Comparison of ENCODE assay signal across 10 mouse cellular contexts in the genomic region with DNA sequence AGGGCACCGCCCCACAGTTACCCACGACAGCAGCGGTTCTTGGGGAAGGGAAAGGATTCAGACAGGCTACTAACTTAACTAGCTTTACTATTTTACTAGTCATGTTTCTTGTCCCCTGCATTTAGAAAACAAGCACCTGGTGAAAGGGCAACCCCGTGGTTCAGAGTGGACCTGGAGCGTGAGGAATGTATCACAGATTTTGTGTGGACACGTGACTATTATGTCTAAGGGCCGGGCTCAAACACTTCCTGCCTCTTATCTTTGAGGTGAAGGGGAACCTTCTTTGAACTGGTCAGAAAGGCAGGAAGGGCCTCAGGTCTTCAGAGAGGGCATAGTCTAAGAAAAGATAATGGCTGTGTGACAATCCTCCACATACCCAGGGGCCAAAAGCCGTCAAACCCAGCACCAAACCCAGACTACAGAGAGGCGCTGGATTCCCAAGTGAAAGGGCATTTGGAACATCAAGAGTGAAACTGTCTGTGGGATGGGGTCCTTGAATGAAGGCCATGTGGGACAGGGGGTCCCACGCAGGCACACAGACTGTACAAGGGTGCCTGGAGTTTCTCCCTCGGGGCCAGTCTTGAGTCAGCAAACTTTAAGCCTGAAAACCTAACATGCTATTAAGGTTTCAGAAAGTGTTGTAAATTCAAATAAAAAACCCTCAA. TPM values are rescaled to one million over a fixed set of nuclear protein-coding genes. Genes with fewer than 3 reads are reported as not detected.
DNase-seq lines count a peak whose midpoint lies in the region; ATAC-seq lines count a peak whose summit lies in the region.
"Had no signal": no experiment of that assay in that cellular context is flagged by ENCODE, and none has a peak within 500 bp of the region (broad histone marks: within the 10 kb centered on the region; RNA-seq: fewer than 3 reads in every experiment).

No protein-coding gene starts in this region.

- H3K27me3 ChIP-seq in neural tube, embryonic 11.5 days (ENCODE audit: control insufficient read depth, insufficient read depth, low read length): no peaks in the 10 kb centered on the region
- H3K27me3 ChIP-seq in limb, embryonic 13.5 days: no peaks in the 10 kb centered on the region

- no peak for ATAC-seq in neural tube, embryonic 11.5 days (ENCODE audit: insufficient read depth, low FRiP score, low TSS enrichment)
- no peak for ATAC-seq in limb, embryonic 13.5 days (ENCODE audit: low FRiP score, low read depth)

- intact Hi-C loops in heart, postnatal 25 days (cut with DNase I): no loop called here

- H3K4me1 ChIP-seq in neural tube, embryonic 11.5 days (ENCODE audit: control insufficient read depth, insufficient read depth, low read length): peaks cover 48% of the 10 kb centered on the region
- H3K4me1 ChIP-seq in limb, embryonic 13.5 days: peaks cover 83% of the 10 kb centered on the region

- H3K4me2 ChIP-seq in neural tube, embryonic 11.5 days (ENCODE audit: low read depth): peak overlapping the region; percentile 76
- peak overlapping the region; percentile 92 for H3K4me2 ChIP-seq in limb, embryonic 13.5 days (replicated peaks)

- H3K9me3 ChIP-seq in neural tube, embryonic 11.5 days (ENCODE audit: control insufficient read depth, low read length): no peaks in the 10 kb centered on the region
- no peaks in the 10 kb centered on the region for H3K9me3 ChIP-seq in limb, embryonic 13.5 days

- no peaks in the 10 kb centered on the region for H3K36me3 ChIP-seq in neural tube, embryonic 11.5 days (ENCODE audit: control insufficient read depth, insufficient read depth, low read length)
- H3K36me3 ChIP-seq in limb, embryonic 13.5 days: no peaks in the 10 kb centered on the region; the same call in 1 of the 2 replicates

- no peak overlapping the region for H3K27ac ChIP-seq in neural tube, embryonic 11.5 days (ENCODE audit: low read depth, low read length)
- peak overlapping the region; percentile 82; the same call in 1 of the 2 replicates for H3K27ac ChIP-seq in limb, embryonic 13.5 days

- WGBS in neural tube, embryonic 11.5 days: 59% methylated on average over 11 of the region's 11 CpGs
- 27% methylated on average over 11 of the region's 11 CpGs for WGBS in limb, embryonic 13.5 days

- peak overlapping the region; percentile 82 for H3K4me3 ChIP-seq in neural tube, embryonic 11.5 days (ENCODE audit: low read depth, low read length)
- peak overlapping the region; percentile 87 for H3K4me3 ChIP-seq in limb, embryonic 13.5 days

- H3K9ac ChIP-seq in neural tube, embryonic 11.5 days (ENCODE audit: low read length): peak overlapping the region; percentile 16
- H3K9ac ChIP-seq in limb, embryonic 13.5 days: peak overlapping the region; percentile 99

- DNase-seq in heart, adult 11 months: peak; percentile 90
- DNase-seq in heart, postnatal 25 days (ENCODE audit: low spot score): no peak
- DNase-seq in neural tube, embryonic 11.5 days (ENCODE audit: low spot score): no peak
- DNase-seq in neural tube, embryonic 10.5 days (ENCODE audit: extremely low spot score, low spot score): no peak
- peak; percentile 27 for DNase-seq in yolk sac, embryonic 10.5 days (ENCODE audit: low spot score)
- DNase-seq in cerebellum, adult 8-10 months: no peak
- DNase-seq in MN1 (ENCODE audit: low spot score): no peak
- DNase-seq: adrenal gland, adult 8-10 months; left cerebral cortex, postnatal 4 days had no signal

RNA-seq across cellular contexts. Expression of a gene that starts 2.6 kb away (rescaled TPM):
- total RNA-seq in heart, postnatal 25 days (2021): 10 to 100 TPM; 48.7 to 54.3 TPM
- polyA plus RNA-seq in neural tube, embryonic 11.5 days (2014; fragmentation: Nextera tagmentation; extraction: Ambion mirVana): 156 and 161 TPM in 2 replicates
- 171 and 181 TPM in 2 replicates for polyA plus RNA-seq in limb, embryonic 13.5 days (2015; fragmentation: Nextera tagmentation; extraction: Ambion mirVana)

Comparison
In these comparisons a context has a peak if more than half of its experiments do, and no peak if none do; other contexts are left out.
1. DNase-seq: peak in heart, adult 11 months (single experiment) and yolk sac, embryonic 10.5 days (single experiment); none in heart, postnatal 25 days (single experiment), neural tube, embryonic 11.5 days (single experiment), neural tube, embryonic 10.5 days (single experiment), cerebellum, adult 8-10 months (single experiment) and MN1 (single experiment).